Mouse (Mus musculus): Measurements from ENCODE around the gene Cx3cr1.

DNA sequence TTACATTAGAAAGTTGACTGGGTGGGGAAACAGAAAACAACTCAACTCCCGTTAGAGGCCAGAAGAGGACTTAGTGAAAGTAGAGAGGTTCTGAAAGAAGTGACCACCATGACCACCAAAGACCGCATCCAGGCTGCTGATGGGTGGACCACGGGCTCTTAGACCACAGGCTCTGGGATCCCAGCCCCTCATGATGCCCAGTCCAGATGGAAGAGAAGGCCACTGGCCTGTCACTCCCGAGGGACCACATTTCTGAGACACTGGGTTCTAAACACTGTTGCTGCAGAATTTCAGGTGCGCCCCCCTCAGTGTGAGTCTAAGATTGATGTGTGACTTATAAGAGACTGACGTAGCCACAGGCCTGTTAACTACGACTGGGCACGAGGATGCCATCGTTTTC, 180.2 kb downstream of the Cx3cr1 start:
- TF ChIP-seq CTCF (IDR thresholded peaks at IDR 0.05; ENCODE audit: extremely low read depth, insufficient read length, insufficient replicate concordance, low read depth, low read length), result no peak
- no peak for TF ChIP-seq POLR2A (IDR thresholded peaks at IDR 0.05; ENCODE audit: low read depth, low read length)

All from small intestine, adult 2 months (tissue).